Comparison of ENCODE assay signal across 17 mouse cellular contexts in the genomic region with DNA sequence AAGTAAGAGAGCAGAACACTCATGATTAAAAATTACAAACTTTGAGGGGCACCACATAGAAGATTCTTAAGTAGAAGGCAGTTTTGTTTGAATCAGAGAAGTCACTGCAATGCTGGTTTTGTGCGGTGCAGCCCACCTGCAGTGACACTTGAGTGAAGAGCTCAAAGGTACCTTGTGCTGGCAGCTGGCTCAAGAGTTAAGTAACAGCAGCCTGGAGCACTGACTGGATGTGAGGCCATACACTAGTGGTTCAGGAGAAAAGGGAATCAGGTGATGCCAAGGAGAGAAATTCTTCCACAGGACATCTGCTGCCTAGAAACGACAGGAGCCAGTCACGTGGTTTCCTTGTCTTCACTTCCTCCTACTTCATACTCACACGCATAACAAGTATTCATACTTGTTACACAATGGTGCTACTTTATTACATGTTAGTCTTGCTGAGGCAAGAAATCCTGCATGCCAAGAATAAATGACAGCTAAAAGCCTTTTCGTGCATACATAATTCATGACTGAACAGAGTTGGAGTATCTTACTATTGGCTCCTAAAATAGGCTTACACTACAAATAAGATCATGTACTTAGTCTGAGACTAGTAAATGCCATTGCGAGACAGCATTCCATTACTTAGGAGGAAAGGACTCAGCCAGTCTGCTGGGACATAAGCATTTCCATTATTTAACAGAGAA.
DNase-seq lines count a peak whose midpoint lies in the region; ATAC-seq and TF ChIP-seq lines count a peak whose summit lies in the region.
"Had no signal": no experiment of that assay in that cellular context is flagged by ENCODE, and none has a peak within 500 bp of the region (broad histone marks: within the 10 kb centered on the region; RNA-seq: fewer than 3 reads in every experiment).

No protein-coding gene starts in this region.

- TF ChIP-seq CTCF in lung, adult 2 months (IDR thresholded peaks at IDR 0.05; ENCODE audit: insufficient read depth, low read length), result no peak

- no peak for DNase-seq in hindbrain, embryonic 14.5 days (ENCODE audit: low spot score)
- DNase-seq in hindbrain, embryonic 10.5 days (ENCODE audit: low spot score), result no peak
- no peak for DNase-seq in lung, adult 2 months
- DNase-seq in brain, adult 2 months (ENCODE audit: low read depth, low spot score), result peak; percentile 51
- DNase-seq in cerebellum, postnatal 25 days, result no peak
- DNase-seq in ovary, adult 18-20 months (ENCODE audit: low spot score), result no peak
- DNase-seq: adrenal gland, postnatal 10 days; cerebellum, postnatal 14 days; heart, adult 2 months; heart, postnatal 10 days; thymus, postnatal 14 days had no signal

- H3K4me3 ChIP-seq in hindbrain, embryonic 14.5 days (replicated peaks; ENCODE audit: low read length), result no peak overlapping the region
- no peak overlapping the region for H3K4me3 ChIP-seq in hindbrain, embryonic 10.5 days
- no peak overlapping the region for H3K4me3 ChIP-seq in lung, embryonic 15.5 days
- no peak overlapping the region for H3K4me3 ChIP-seq in lung, adult 2 months (replicated peaks; ENCODE audit: extremely low read depth, low read depth, low read length)
- no peak overlapping the region for H3K4me3 ChIP-seq in forebrain, embryonic 16.5 days (replicated peaks; ENCODE audit: low read length)
- H3K4me3 ChIP-seq: embryonic facial prominence, embryonic 12.5 days; heart, adult 2 months; liver, embryonic 12.5 days; megakaryocyte, embryonic 14.5 days; stomach, embryonic 15.5 days had no signal

- H3K9ac ChIP-seq in hindbrain, embryonic 14.5 days, result no peak overlapping the region
- no peak overlapping the region for H3K9ac ChIP-seq in lung, embryonic 15.5 days
- H3K9ac ChIP-seq in forebrain, embryonic 16.5 days (replicated peaks; ENCODE audit: low read depth, low read length), result no peak overlapping the region
- H3K9ac ChIP-seq: embryonic facial prominence, embryonic 12.5 days; liver, embryonic 12.5 days; stomach, embryonic 15.5 days had no signal

- H3K4me2 ChIP-seq in hindbrain, embryonic 14.5 days (replicated peaks), result no peak overlapping the region
- H3K4me2 ChIP-seq in lung, embryonic 15.5 days, result no peak overlapping the region
- no peak overlapping the region for H3K4me2 ChIP-seq in forebrain, embryonic 16.5 days (ENCODE audit: low read length)
- H3K4me2 ChIP-seq: embryonic facial prominence, embryonic 12.5 days; liver, embryonic 12.5 days; stomach, embryonic 15.5 days had no signal

- TF ChIP-seq POLR2A in lung, adult 2 months (IDR thresholded peaks at IDR 0.05; ENCODE audit: borderline replicate concordance, extremely low read depth, low read depth, low read length), result no peak

- H3K4me1 ChIP-seq in hindbrain, embryonic 14.5 days (replicated peaks; ENCODE audit: control insufficient read depth, insufficient read depth, low read length), result no peaks in the 10 kb centered on the region
- H3K4me1 ChIP-seq in hindbrain, embryonic 10.5 days (replicated peaks), result no peaks in the 10 kb centered on the region
- H3K4me1 ChIP-seq in lung, embryonic 15.5 days, result no peaks in the 10 kb centered on the region
- H3K4me1 ChIP-seq in lung, adult 2 months (ENCODE audit: control insufficient read depth, insufficient read depth, low read length), result peaks cover 2% of the 10 kb centered on the region; the same call in 1 of the 2 replicates
- peaks cover 8% of the 10 kb centered on the region for H3K4me1 ChIP-seq in forebrain, embryonic 16.5 days (replicated peaks; ENCODE audit: control insufficient read depth, insufficient read depth, low read length)
- H3K4me1 ChIP-seq: liver, embryonic 12.5 days; megakaryocyte, embryonic 14.5 days; stomach, embryonic 15.5 days had no signal

- ATAC-seq in hindbrain, embryonic 14.5 days (ENCODE audit: low FRiP score), result 0 out of 2 replicates have a peak, but pooled peaks have one; percentile 36
- peak; percentile 5; the same call in 1 of the 2 replicates for ATAC-seq in lung, embryonic 15.5 days (ENCODE audit: borderline replicate concordance, extremely low read depth, low FRiP score, low TSS enrichment)
- ATAC-seq in forebrain, embryonic 16.5 days, result peak; percentile 76
- ATAC-seq: liver, embryonic 12.5 days had no signal

- WGBS in hindbrain, embryonic 14.5 days, result 75% methylated on average over 6 of the region's 6 CpGs
- 86% methylated on average over 6 of the region's 6 CpGs for WGBS in hindbrain, embryonic 10.5 days
- WGBS in lung, embryonic 15.5 days, result 63% methylated on average over 6 of the region's 6 CpGs
- 55% methylated on average over 6 of the region's 6 CpGs for WGBS in lung, adult 2 months
- WGBS in forebrain, embryonic 16.5 days, result 50% methylated on average over 6 of the region's 6 CpGs

- H3K9me3 ChIP-seq in hindbrain, embryonic 14.5 days (ENCODE audit: control insufficient read depth, low read length), result no peaks in the 10 kb centered on the region
- no peaks in the 10 kb centered on the region for H3K9me3 ChIP-seq in hindbrain, embryonic 10.5 days
- H3K9me3 ChIP-seq in lung, embryonic 15.5 days, result no peaks in the 10 kb centered on the region
- H3K9me3 ChIP-seq in forebrain, embryonic 16.5 days (ENCODE audit: control insufficient read depth, low read length), result no peaks in the 10 kb centered on the region
- H3K9me3 ChIP-seq: embryonic facial prominence, embryonic 12.5 days; liver, embryonic 12.5 days; stomach, embryonic 15.5 days had no signal

- H3K27me3 ChIP-seq in hindbrain, embryonic 14.5 days (ENCODE audit: control insufficient read depth, insufficient read depth, low read length), result no peaks in the 10 kb centered on the region
- H3K27me3 ChIP-seq in hindbrain, embryonic 10.5 days (ENCODE audit: insufficient read depth, poor library complexity, severe bottlenecking), result no peaks in the 10 kb centered on the region
- H3K27me3 ChIP-seq in lung, embryonic 15.5 days, result no peaks in the 10 kb centered on the region
- H3K27me3 ChIP-seq in forebrain, embryonic 16.5 days (replicated peaks; ENCODE audit: control insufficient read depth, insufficient read depth, low read length), result no peaks in the 10 kb centered on the region
- H3K27me3 ChIP-seq: embryonic facial prominence, embryonic 12.5 days; liver, embryonic 12.5 days; megakaryocyte, embryonic 14.5 days; stomach, embryonic 15.5 days had no signal

- H3K27ac ChIP-seq in hindbrain, embryonic 14.5 days, result 0 out of 2 replicates have a peak overlapping the region, but pooled peaks have one; percentile 21
- no peak overlapping the region for H3K27ac ChIP-seq in hindbrain, embryonic 10.5 days
- peak overlapping the region; percentile 38 for H3K27ac ChIP-seq in lung, embryonic 15.5 days
- H3K27ac ChIP-seq in forebrain, embryonic 16.5 days (ENCODE audit: low read length), result peak overlapping the region; percentile 31; the same call in 1 of the 2 replicates
- H3K27ac ChIP-seq: embryonic facial prominence, embryonic 12.5 days; heart, adult 2 months; liver, embryonic 12.5 days; stomach, embryonic 15.5 days had no signal

- H3K36me3 ChIP-seq in hindbrain, embryonic 14.5 days (replicated peaks; ENCODE audit: control insufficient read depth, insufficient read depth), result no peaks in the 10 kb centered on the region
- peaks cover 10% of the 10 kb centered on the region; the same call in 1 of the 2 replicates for H3K36me3 ChIP-seq in hindbrain, embryonic 10.5 days
- no peaks in the 10 kb centered on the region for H3K36me3 ChIP-seq in lung, embryonic 15.5 days
- no peaks in the 10 kb centered on the region for H3K36me3 ChIP-seq in forebrain, embryonic 16.5 days (ENCODE audit: control insufficient read depth, insufficient read depth)
- H3K36me3 ChIP-seq: embryonic facial prominence, embryonic 12.5 days; liver, embryonic 12.5 days; stomach, embryonic 15.5 days had no signal

Comparison
In these comparisons a context has a peak if more than half of its experiments do, and no peak if none do; other contexts are left out.
1. ATAC-seq: peak in every context shown above with its lines; median percentile 76 in forebrain, embryonic 16.5 days; 36 in hindbrain, embryonic 14.5 days; 5 in lung, embryonic 15.5 days.